Mouse (Mus musculus) MEL (cell line): ENCODE measurements around the gene Abcc6. TPM values are rescaled to one million over a fixed set of nuclear protein-coding genes. Genes with fewer than 3 reads are reported as not detected.

ENCODE experiments used
- DNase-seq: peaks from one replicate; pipeline ENCODE4 v3.0.0; 2011; ENCODE audit warnings: low read depth, low spot score
- H3K27ac ChIP-seq: 2 replicates; pipeline ENCODE4 v1.5.1; 2012; ENCODE audit warnings: low read depth, mild to moderate bottlenecking, control low read depth, low read length, moderate library complexity; ENCODE audit not compliant: control insufficient read depth
- H3K27me3 ChIP-seq, 2 experiments: fragments of 150-350 bp in 1 of 2; sonication (generic) in 1 of 2; 2 replicates each; pipeline ENCODE4 v1.6.1; 2012; ENCODE audit warnings: low read length in 2 of 2, mild to moderate bottlenecking in 2 of 2, improper control_type of control experiment in 1 of 2, moderate library complexity in 1 of 2; ENCODE audit not compliant: insufficient read depth in 2 of 2, control insufficient read depth in 1 of 2
- H3K36me3 ChIP-seq, 2 experiments: 2 replicates each; pipeline ENCODE4 v1.6.1; 2012 to 2014; ENCODE audit warnings: low read length in 2 of 2, improper control_type of control experiment in 1 of 2, inconsistent platforms in 1 of 2, mild to moderate bottlenecking in 1 of 2; ENCODE audit not compliant: insufficient read depth in 2 of 2, control insufficient read depth in 1 of 2
- H3K4me1 ChIP-seq, 2 experiments: fragments of 150-350 bp in 1 of 2; sonication (generic) in 1 of 2; 2 replicates each; pipeline ENCODE4 v1.6.1; 2012; ENCODE audit warnings: low read length in 2 of 2, improper control_type of control experiment in 1 of 2, mild to moderate bottlenecking in 1 of 2; ENCODE audit not compliant: insufficient read depth in 2 of 2, control insufficient read depth in 1 of 2
- H3K4me3 ChIP-seq, 2 experiments: fragments of 150-350 bp in 1 of 2; sonication (generic) in 1 of 2; 2 replicates each; pipeline ENCODE4 v1.5.1; 2012; ENCODE audit warnings: low read depth in 2 of 2, low read length in 2 of 2, mild to moderate bottlenecking in 2 of 2, moderate library complexity in 2 of 2, control low read depth in 1 of 2, improper control_type of control experiment in 1 of 2; ENCODE audit not compliant: control insufficient read depth in 1 of 2, insufficient read depth in 1 of 2
- H3K79me2 ChIP-seq: 2 replicates; pipeline ENCODE4 v1.6.1; 2012; ENCODE audit warnings: mild to moderate bottlenecking, low read length, moderate library complexity; ENCODE audit not compliant: control insufficient read depth, poor library complexity, insufficient read depth
- H3K9ac ChIP-seq: 2 replicates; pipeline ENCODE4 v1.6.1; 2012; ENCODE audit warnings: low read depth, mild to moderate bottlenecking, control low read depth, low read length, moderate library complexity; ENCODE audit not compliant: control insufficient read depth, poor library complexity, severe bottlenecking
- H3K9me3 ChIP-seq: fragments of 150-350 bp; sonication (generic); replicated peaks from 2 replicates; pipeline ENCODE4 v1.6.1; 2012; ENCODE audit warnings: mild to moderate bottlenecking, low read length, improper control_type of control experiment, moderate library complexity; ENCODE audit not compliant: insufficient read depth
- BHLHE40 ChIP-seq: IDR thresholded peaks from 2 replicates; pipeline ENCODE4 v1.6.1; 2012; ENCODE audit warnings: low read depth, mild to moderate bottlenecking, inconsistent platforms, low read length, improper control_type of control experiment, borderline replicate concordance
- CHD2 ChIP-seq: IDR thresholded peaks from 2 replicates; pipeline ENCODE4 v1.6.1; 2011; ENCODE audit warnings: low read length, improper control_type of control experiment
- E2F4 ChIP-seq: IDR thresholded peaks from 2 replicates; pipeline ENCODE4 v1.6.1; 2011; ENCODE audit warnings: low read depth, low read length, improper control_type of control experiment, borderline replicate concordance
- ELF1 ChIP-seq: IDR thresholded peaks from 2 replicates; pipeline ENCODE4 v1.6.1; 2014; ENCODE audit warnings: low read depth, mild to moderate bottlenecking, inconsistent platforms, low read length, improper control_type of control experiment, moderate library complexity
- ETS1 ChIP-seq: IDR thresholded peaks from 2 replicates; pipeline ENCODE4 v1.6.1; 2012; ENCODE audit warnings: low read depth, mild to moderate bottlenecking, inconsistent platforms, low read length, improper control_type of control experiment, moderate library complexity
- GATA1 ChIP-seq: IDR thresholded peaks from 2 replicates; pipeline ENCODE4 v1.6.1; 2011; ENCODE audit warnings: low read depth, low read length, improper control_type of control experiment
- HCFC1 ChIP-seq: IDR thresholded peaks from 2 replicates; pipeline ENCODE4 v1.6.1; 2012; ENCODE audit warnings: low read depth, mild to moderate bottlenecking, inconsistent platforms, low read length, improper control_type of control experiment, moderate library complexity
- KAT2A ChIP-seq: conservative IDR thresholded peaks from 2 replicates; pipeline ENCODE4 v1.6.1; 2012; ENCODE audit warnings: low read depth, low read length, improper control_type of control experiment, inconsistent platforms
- MAFK ChIP-seq: IDR thresholded peaks from 2 replicates; pipeline ENCODE4 v1.6.1; 2011; ENCODE audit warnings: low read depth, mild to moderate bottlenecking, low read length, improper control_type of control experiment, borderline replicate concordance
- MAX ChIP-seq: IDR thresholded peaks from 2 replicates; pipeline ENCODE4 v1.6.1; 2011; ENCODE audit warnings: low read length, improper control_type of control experiment
- MAZ ChIP-seq: IDR thresholded peaks from 2 replicates; pipeline ENCODE4 v1.6.1; 2012; ENCODE audit warnings: low read depth, mild to moderate bottlenecking, inconsistent platforms, low read length, improper control_type of control experiment
- MXI1 ChIP-seq: IDR thresholded peaks from 2 replicates; pipeline ENCODE4 v1.6.1; 2011; ENCODE audit warnings: mild to moderate bottlenecking, low read depth, low read length, improper control_type of control experiment
- MYB ChIP-seq: IDR thresholded peaks from 2 replicates; pipeline ENCODE4 v1.6.1; 2011; ENCODE audit warnings: mild to moderate bottlenecking, low read depth, low read length, improper control_type of control experiment
- MYC ChIP-seq: IDR thresholded peaks from 2 replicates; pipeline ENCODE4 v1.6.1; 2011; ENCODE audit warnings: low read depth, mild to moderate bottlenecking, low read length, improper control_type of control experiment, moderate library complexity
- POLR2A ChIP-seq, 2 experiments: IDR thresholded peaks; 2 replicates each; pipeline ENCODE4 v1.6.1; 2011 to 2012; ENCODE audit warnings: low read length in 2 of 2, mild to moderate bottlenecking in 2 of 2, control low read depth in 1 of 2, improper control_type of control experiment in 1 of 2, low read depth in 1 of 2, moderate library complexity in 1 of 2; ENCODE audit not compliant: control insufficient read depth in 1 of 2, insufficient read depth in 1 of 2, poor library complexity in 1 of 2
- POLR2AphosphoS2 ChIP-seq: IDR thresholded peaks from 2 replicates; pipeline ENCODE4 v1.6.1; 2011; ENCODE audit warnings: low read length, improper control_type of control experiment
- POLR2AphosphoS5 ChIP-seq: IDR thresholded peaks from 2 replicates; pipeline ENCODE4 v1.6.1; 2012; ENCODE audit warnings: low read depth, borderline replicate concordance, mild to moderate bottlenecking, inconsistent platforms, low read length, moderate library complexity, mixed read lengths
- RAD21 ChIP-seq: IDR thresholded peaks from 2 replicates; pipeline ENCODE4 v1.6.1; 2011; ENCODE audit warnings: mild to moderate bottlenecking, low read depth, low read length, improper control_type of control experiment
- RCOR1 ChIP-seq: IDR thresholded peaks from 2 replicates; pipeline ENCODE4 v1.6.1; 2012; ENCODE audit warnings: low read depth, mild to moderate bottlenecking, inconsistent platforms, low read length, improper control_type of control experiment
- SIN3A ChIP-seq: IDR thresholded peaks from 2 replicates; pipeline ENCODE4 v1.6.1; 2012; ENCODE audit warnings: low read length, improper control_type of control experiment, inconsistent platforms
- SMC3 ChIP-seq: IDR thresholded peaks from 2 replicates; pipeline ENCODE4 v1.6.1; 2011; ENCODE audit warnings: low read depth, low read length, improper control_type of control experiment
- TAL1 ChIP-seq: IDR thresholded peaks from 2 replicates; pipeline ENCODE4 v1.6.1; 2012; ENCODE audit warnings: mild to moderate bottlenecking, inconsistent platforms, low read length, moderate library complexity, mixed read lengths
- TCF12 ChIP-seq: IDR thresholded peaks from 2 replicates; pipeline ENCODE4 v1.6.1; 2014; ENCODE audit warnings: low read depth, mild to moderate bottlenecking, inconsistent platforms, low read length, improper control_type of control experiment, moderate library complexity
- UBTF ChIP-seq: IDR thresholded peaks from 2 replicates; pipeline ENCODE4 v1.6.1; 2012; ENCODE audit warnings: low read depth, mild to moderate bottlenecking, inconsistent platforms, low read length, improper control_type of control experiment, moderate library complexity, borderline replicate concordance; ENCODE audit not compliant: insufficient read depth
- USF1 ChIP-seq: IDR thresholded peaks from 2 replicates; pipeline ENCODE4 v1.6.1; 2014; ENCODE audit warnings: low read depth, mild to moderate bottlenecking, inconsistent platforms, low read length, improper control_type of control experiment, moderate library complexity
- USF2 ChIP-seq, 2 experiments: IDR thresholded peaks; 2 replicates each; pipeline ENCODE4 v1.6.1; 2011 to 2012; ENCODE audit warnings: improper control_type of control experiment in 2 of 2, low read length in 2 of 2, borderline replicate concordance in 1 of 2, inconsistent platforms in 1 of 2, low read depth in 1 of 2, mild to moderate bottlenecking in 1 of 2; ENCODE audit not compliant: insufficient read depth in 1 of 2
- ZC3H11A ChIP-seq: IDR thresholded peaks from 2 replicates; pipeline ENCODE4 v1.6.1; 2012; ENCODE audit warnings: low read depth, mild to moderate bottlenecking, inconsistent platforms, low read length, improper control_type of control experiment
- ZKSCAN1 ChIP-seq: IDR thresholded peaks from 2 replicates; pipeline ENCODE4 v1.6.1; 2012; ENCODE audit warnings: low read depth, mild to moderate bottlenecking, inconsistent platforms, low read length, improper control_type of control experiment, moderate library complexity
- ZMIZ1 ChIP-seq: IDR thresholded peaks from 2 replicates; pipeline ENCODE4 v1.6.1; 2012; ENCODE audit warnings: low read depth, mild to moderate bottlenecking, inconsistent platforms, low read length, improper control_type of control experiment, moderate library complexity
- polyA plus RNA-seq, 2 experiments: library from polyadenylated mRNA; stranded (reverse) in 1 of 2; unstranded in 1 of 2; fragments of >175 nt in 1 of 2; fragments of >200 nt in 1 of 2; gene quantifications; 2 replicates each; pipeline versions ENCODE4 v1.2.1 to v1.2.4; 2012; ENCODE audit warnings: low replicate concordance in 2 of 2, low read depth in 1 of 2; ENCODE audit not compliant: insufficient read length in 2 of 2, insufficient read depth in 1 of 2, missing spikeins in 1 of 2
- total RNA-seq: library from RNA; depleted of rRNA; stranded (reverse); fragments of 300-350 nt; gene quantifications from 2 replicates; pipeline ENCODE4 v1.2.3, GENCODE M21; 2012

The Abcc6 gene
- total and polyA plus RNA-seq, 3 experiments = 0.04 to 0.12 TPM; not detected in 1

- no peaks in the 10 kb centered on the region for H3K9me3 ChIP-seq
- DNase-seq = peak; percentile 55
- H3K36me3 ChIP-seq = peaks cover 0 to 15% of the 10 kb centered on the region in 2 experiments; a peak in 3 of 4 replicates
- TF ChIP-seq TAL1 (peak; percentile 52), POLR2AphosphoS2 (peak; percentile 18; the same call in 1 of the 2 replicates), POLR2AphosphoS5 (peak; percentile 48; the same call in 1 of the 2 replicates), MAX (peak; percentile 82; the same call in 1 of the 2 replicates), BHLHE40 (peak; percentile 34; the same call in 1 of the 2 replicates), UBTF (0 out of 2 replicates have a peak, but pooled peaks have one; percentile 23), KAT2A (no peak), TCF12 (no peak), MYC (0 out of 2 replicates have a peak, but pooled peaks have one; percentile 10), MXI1 (peak; percentile 46; the same call in 1 of the 2 replicates), ZC3H11A (no peak), MAZ (no peak), CHD2 (no peak)
- peak overlapping the region; percentile 84 for H3K27ac ChIP-seq
- peak overlapping the region; percentile 96 for H3K9ac ChIP-seq
- peak overlapping the region; percentile 77 to 90 for H3K4me3 ChIP-seq
- peaks cover 5 to 20% of the 10 kb centered on the region in 2 experiments for H3K4me1 ChIP-seq
- H3K79me2 ChIP-seq = peaks cover 24% of the 10 kb centered on the region
- no peaks in the 10 kb centered on the region for H3K27me3 ChIP-seq
Measured at GRCm38 (mm10) chr7:46033870-46034337, 3.8 kb upstream of the Abcc6 start.

- Histone ChIP-seq H3K27me3 (no peaks in the 10 kb centered on the region), H3K4me3 (peak within 1 kb of the TSS; percentile 77 to 90), H3K9ac (peak within 1 kb of the TSS; percentile 96), H3K4me1 (peaks cover 5 to 20% of the 10 kb centered on the region in 2 experiments), H3K9me3 (no peaks in the 10 kb centered on the region), H3K27ac (peak within 1 kb of the TSS; percentile 84), H3K36me3 (peaks cover 0 to 15% of the 10 kb centered on the region in 2 experiments; a peak in 3 of 4 replicates), H3K79me2 (peaks cover 22% of the 10 kb centered on the region)
- DNase-seq = peak; percentile 98
- TF ChIP-seq ZMIZ1 (peak; percentile 92), POLR2AphosphoS5 (no peak), USF2 (IDR thresholded peaks at IDR 0.05; ENCODE audit: borderline replicate concordance in 1 of 2, insufficient read depth in 1 of 2, low read depth in 1 of 2, low read length in 2 of 2) (no peak), KAT2A (no peak; the same call in 1 of the 2 replicates), SIN3A (peak; percentile 84), RCOR1 (no peak), GATA1 (no peak), ZC3H11A (no peak), BHLHE40 (no peak), RAD21 (no peak), SMC3 (no peak), ELF1 (peak; percentile 68), ETS1 (no peak; the same call in 1 of the 2 replicates), ZKSCAN1 (no peak), HCFC1 (peak; percentile 90), USF1 (peak; percentile 31; the same call in 1 of the 2 replicates), POLR2AphosphoS2 (peak; percentile 90), MYB (no peak), E2F4 (no peak), MAFK (no peak), POLR2A (IDR thresholded peaks at IDR 0.05; ENCODE audit: control insufficient read depth in 1 of 2, insufficient read depth in 1 of 2, low read depth in 1 of 2, low read length in 2 of 2, poor library complexity in 1 of 2) (peak; percentile 90 to 91; a peak in 3 of 4 replicates)
Measured at GRCm38 (mm10) chr7:46033109-46033869, 3.2 kb upstream of the Abcc6 start, which contains the start of gene Nomo1. Nomo1 (plus strand) TSS chr7:46033698.
